Mouse (Mus musculus) left cerebral cortex, adult 11 months (tissue): Measurements from ENCODE around the gene Nop58.
A peak's percentile ranks its signal among the peaks of the same experiment; 100 is the strongest.
"Not testable (repeated sequence)": the region's sequence is repeated elsewhere in the genome, so short reads cannot be mapped to it uniquely, and the experiment has no call there.

ENCODE experiments used
- DNase-seq: peaks from one replicate; pipeline ENCODE4 v3.0.0; 2022; ENCODE audit warnings: low spot score

The Nop58 gene

GRCm38 (mm10) chr1:59684819-59685755 is at the start of gene Nop58:
Gene Nop58 (plus strand): TSS chr1:59684971.
- DNase-seq = peak; percentile 88

DNA sequence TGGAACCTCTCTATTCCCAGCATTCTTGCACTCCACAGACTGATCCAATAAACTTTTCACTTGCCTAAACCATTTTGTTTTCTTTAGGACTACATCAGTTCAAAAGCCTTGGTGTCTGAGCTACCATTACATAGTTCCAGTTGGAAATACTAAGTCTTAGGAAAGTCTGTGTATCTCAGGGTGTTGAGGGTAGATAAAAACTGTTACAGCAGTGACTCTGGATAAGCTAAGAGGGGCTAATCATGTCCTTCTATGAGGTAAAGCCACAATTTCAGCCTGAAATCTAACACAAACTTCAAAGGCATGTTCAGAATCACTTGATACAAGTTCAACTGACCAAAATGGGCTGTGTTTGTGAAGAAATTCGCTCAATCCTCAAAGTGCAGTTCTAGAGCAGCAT is 48.4 kb upstream of the Nop58 start:
- DNase-seq = no peak

GRCm38 (mm10) chr1:59638371-59638770 is 46.4 kb upstream of the Nop58 start:
- no peak for DNase-seq

DNA sequence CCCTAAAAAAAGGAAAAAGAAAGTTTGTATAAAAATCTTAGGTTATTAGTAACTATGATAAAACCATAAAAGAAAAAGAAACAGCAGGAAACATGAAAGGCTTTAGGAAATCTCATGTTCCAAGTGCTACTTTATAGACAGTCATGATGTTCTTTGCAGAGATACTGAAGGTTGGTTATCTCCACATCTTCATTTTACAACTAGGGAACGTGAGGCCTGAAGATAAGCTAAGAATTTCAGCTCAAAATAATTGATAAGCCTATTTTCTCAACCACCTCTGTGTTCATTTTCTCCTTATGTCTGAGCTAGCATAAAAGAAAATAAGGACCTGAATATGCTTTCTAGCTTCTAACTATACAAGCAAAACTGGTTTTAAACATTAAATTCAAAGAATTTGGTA is 42.3 kb upstream of the Nop58 start:
- DNase-seq = no peak

DNA sequence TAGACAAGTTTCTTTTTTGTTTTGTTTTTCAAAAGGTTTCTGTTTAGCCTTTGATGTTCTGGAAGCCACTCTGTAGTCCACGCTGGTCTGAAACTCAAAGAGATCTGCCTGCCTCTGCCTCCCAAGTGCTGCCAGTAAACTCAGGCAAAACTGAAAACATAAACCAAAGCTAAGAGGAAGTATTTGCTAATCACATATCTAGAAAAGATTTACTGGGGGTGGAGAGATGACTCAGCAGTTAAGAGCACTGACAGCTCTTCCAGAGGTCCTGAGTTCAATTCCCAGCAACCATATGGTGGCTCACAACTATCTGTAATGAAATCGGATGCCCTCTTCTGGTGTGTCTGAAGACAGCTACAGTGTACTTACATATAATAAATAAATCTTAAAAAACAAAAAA is 38.3 kb upstream of the Nop58 start:
- not testable (repeated sequence) for DNase-seq

- no peak for DNase-seq
Observed at GRCm38 (mm10) chr1:59651201-59651819, 33.5 kb upstream of the Nop58 start.

DNA sequence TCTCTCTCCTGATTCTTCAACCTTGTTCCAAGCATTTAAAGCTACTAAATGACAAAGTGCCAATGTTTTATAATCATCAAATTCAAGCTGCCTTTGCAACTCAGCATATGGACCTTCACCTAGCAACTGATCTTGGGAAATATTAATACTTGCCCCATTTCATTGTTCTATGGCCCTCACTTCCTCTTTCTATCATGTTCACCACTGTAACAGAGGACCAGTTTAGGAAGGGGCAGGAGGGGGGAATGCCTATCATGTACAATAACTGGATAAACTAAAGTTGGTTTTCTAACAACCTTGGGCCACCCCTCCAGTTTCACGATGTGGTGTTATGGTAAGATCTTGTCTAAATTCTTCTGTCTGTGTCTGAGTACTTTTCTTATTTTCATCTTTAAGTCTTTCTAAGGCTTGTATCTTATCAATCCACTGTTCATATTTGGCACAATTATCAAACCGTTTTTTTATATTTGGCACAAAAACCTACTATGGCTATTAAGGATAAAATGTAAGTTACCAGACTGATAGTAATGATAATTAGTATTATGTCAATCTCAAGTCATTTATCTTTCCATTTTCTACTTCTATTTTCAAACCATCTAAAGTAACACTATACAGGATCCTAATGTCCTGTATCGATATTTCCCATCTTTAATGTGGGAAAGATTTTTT is 31.4 kb upstream of the Nop58 start:
- DNase-seq = no peak

DNA sequence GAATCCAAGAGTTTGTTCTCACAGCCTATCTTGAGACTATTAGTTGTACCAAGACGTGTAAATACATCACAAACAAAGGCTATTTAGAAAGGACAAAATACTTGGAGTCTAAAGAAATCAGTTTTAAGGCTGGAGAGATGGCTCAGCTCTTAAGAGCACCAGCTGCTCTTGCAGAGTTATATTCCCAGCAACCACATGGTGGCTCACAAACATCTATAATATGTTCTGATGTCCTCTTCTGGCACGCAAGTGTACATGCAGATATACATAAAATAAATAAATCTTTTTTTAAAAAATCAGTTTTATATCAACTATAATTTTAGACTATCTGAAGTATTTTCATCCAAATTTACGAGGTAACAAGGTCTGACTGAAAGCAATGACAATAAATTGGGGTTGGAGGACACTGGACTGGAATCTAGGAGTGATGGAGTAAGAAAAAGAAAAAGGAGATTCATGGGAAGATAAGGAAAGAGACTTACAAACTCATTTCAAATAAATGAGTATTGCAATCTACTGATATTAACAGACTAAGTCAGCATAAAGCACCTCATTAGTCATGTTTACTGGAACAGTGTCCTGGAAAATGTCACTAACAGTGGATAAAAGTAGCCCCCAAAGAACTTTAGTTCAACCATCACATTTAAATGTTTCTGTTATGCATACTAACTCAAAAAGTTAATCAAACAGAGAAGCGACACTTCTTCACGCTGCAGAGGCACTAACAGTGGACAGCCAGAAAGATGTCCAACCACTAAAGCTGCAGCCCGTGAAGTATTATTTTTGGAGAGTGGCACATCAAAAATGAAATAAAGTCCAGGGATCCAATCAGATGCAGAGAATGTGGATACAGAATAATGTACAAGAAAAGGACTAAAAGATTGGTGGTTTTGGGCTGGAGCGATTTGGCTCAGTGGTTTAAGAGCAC is 28.3 kb upstream of the Nop58 start:
- no peak for DNase-seq

- DNase-seq = no peak
Observed at GRCm38 (mm10) chr1:59663456-59664135, 21.2 kb upstream of the Nop58 start.

- DNase-seq = no peak
Observed at GRCm38 (mm10) chr1:59668871-59669270, 15.9 kb upstream of the Nop58 start.

GRCm38 (mm10) chr1:59669962-59670630 is 14.7 kb upstream of the Nop58 start:
- no peak for DNase-seq

DNA sequence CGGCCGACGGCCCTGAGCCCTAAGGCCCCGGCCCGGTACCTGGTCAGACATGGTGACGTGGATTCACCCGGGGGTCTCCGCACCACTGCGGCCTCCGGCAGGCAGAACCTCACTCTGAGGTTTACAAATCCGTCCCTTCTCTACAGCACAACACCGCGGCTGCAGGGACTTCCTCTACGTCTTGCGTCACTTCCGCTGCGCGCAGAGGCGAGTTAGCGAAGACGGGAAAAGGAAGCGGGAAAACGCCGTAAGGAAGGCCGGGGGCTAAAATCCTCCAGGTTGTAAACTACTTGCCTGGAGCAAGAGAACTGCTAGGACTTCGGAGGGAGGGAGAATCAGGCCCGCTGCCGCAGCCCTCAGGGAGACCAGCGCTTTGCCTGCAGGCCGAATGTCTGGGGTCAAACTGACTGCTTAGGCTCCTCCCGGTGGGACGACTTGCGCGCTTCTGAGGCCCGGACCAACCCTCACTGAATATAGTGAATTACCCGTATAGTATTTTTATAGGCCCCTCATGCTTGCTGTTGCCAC is 14.1 kb upstream of the Nop58 start, which contains the start of gene Sumo1:
Gene Sumo1 (minus strand): TSS at position 194 of the 528 bp plus-strand sequence.
- peak; percentile 79 for DNase-seq

- no peak for DNase-seq
Observed at GRCm38 (mm10) chr1:59673661-59674060, 11.1 kb upstream of the Nop58 start.

DNA sequence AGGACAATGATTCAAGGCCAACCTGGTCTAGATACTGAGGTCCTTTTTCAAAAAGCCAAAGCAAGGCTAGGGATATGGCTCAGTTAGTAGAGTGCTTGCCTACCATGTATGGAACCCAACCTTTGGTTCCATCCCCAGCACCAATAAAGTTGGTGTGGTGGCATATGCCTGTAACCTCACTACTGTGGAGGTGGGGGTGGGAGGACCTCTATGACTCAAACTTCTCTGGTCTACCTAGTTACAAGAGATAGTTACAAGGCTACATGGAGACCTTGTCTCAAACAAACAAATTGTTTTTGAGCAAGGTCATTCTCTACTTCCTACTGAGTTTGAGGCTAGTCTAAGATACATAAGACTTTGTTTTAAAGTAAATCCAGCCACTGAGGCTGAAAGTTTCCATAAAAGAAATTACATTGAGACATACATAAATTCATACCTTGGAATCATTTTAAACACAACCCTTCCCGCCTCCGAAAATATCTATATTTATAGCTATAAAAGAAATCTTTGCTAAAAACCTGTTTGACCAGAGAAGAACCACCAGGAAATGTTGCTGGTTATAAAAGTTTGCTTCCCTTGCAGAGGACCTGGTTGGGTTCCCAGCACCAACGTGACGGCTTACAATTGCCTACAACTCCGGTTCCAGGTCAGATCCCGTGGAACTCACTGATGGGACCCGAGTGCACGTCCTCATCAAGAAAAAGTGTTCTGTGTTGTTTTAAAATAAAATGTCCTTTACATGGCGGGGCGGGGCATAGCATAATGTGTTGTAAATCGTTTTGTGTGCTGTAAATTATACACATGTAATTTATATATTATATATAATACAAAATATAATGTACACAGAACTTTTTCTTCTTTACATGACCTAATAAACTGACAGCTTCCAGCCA is 599 bp upstream of the Nop58 start:
- peak; percentile 22 for DNase-seq

DNA sequence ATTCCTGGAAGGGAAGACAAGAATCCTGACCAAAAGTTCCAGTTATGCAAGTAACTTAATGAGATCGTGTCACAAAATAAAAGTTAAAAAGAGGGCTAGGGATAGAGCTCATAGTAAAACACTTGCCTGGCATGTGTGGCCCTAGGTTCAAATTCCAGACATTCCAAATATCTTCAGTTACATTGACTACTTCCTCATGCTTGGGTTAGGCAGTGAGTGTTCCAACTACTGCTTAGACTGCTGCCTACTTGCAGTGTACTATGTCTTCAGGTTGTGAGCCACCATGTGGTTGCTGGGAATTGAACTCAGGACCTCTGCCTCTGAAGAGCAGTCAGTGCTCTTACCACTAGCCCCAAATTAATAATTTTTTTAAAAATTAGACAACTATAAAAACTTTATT is 2.7 kb downstream of the Nop58 start:
- no peak for DNase-seq

GRCm38 (mm10) chr1:59690467-59690866 is 5.7 kb downstream of the Nop58 start:
- DNase-seq = no peak

GRCm38 (mm10) chr1:59697751-59698150 is 13.0 kb downstream of the Nop58 start:
- DNase-seq = no peak

- no peak for DNase-seq
Observed at GRCm38 (mm10) chr1:59698207-59698606, 13.4 kb downstream of the Nop58 start.

DNA sequence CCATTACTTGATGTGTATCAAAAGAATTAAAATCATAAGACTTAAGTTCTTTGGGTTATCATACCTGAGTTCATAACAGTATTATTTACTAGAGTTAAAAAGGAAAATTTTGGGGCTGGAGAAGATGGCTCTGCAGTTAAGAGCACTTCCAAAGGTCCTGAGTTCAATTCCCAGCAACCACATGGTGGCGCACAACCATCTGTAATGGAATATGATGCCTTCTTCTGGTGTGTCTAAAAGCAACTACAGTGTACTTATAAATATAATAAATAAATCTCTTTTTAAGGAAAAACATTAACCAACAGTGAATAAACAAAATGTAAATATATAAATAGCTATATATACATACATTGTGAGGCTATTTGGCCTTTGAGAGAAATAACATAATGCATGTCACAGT is 17.0 kb downstream of the Nop58 start:
- DNase-seq = no peak
